7 mouse cellular contexts compared by ENCODE assay signal in genomic region chr8:88369221-88369620, GRCm38 (mm10). TPM values are rescaled to one million over a fixed set of nuclear protein-coding genes. Genes with fewer than 3 reads are reported as not detected.
DNase-seq lines count a peak whose midpoint lies in the region; ATAC-seq lines count a peak whose summit lies in the region.

No protein-coding gene starts in this region.

- peaks cover 11% of the 10 kb centered on the region for H3K4me1 ChIP-seq in embryonic facial prominence, embryonic 10.5 days

- H3K27ac ChIP-seq in embryonic facial prominence, embryonic 10.5 days (replicated peaks): no peak overlapping the region

- H3K9me3 ChIP-seq in embryonic facial prominence, embryonic 10.5 days: no peaks in the 10 kb centered on the region

- no peaks in the 10 kb centered on the region for H3K36me3 ChIP-seq in embryonic facial prominence, embryonic 10.5 days (replicated peaks)

- ATAC-seq in megakaryocyte-erythroid progenitor cell, adult 5-6 weeks (replicated peaks; ENCODE audit: low FRiP score, low TSS enrichment, poor library complexity, severe bottlenecking): peak; percentile 75
- no peak for ATAC-seq in activated CD4-positive, CD25-positive, alpha-beta regulatory T cell, adult 4 months

- DNase-seq in testis, postnatal 10 days (ENCODE audit: low spot score): peak; percentile 51
- DNase-seq in testis, postnatal 14 days (ENCODE audit: low spot score): no peak
- peak; percentile 70 for DNase-seq in embryonic facial prominence, embryonic 10.5 days (ENCODE audit: low spot score)
- peak; percentile 71 for DNase-seq in kidney, postnatal 10 days
- no peak for DNase-seq in thymus, postnatal 0 days (ENCODE audit: low spot score)

- H3K4me3 ChIP-seq in embryonic facial prominence, embryonic 10.5 days: no peak overlapping the region

- peaks cover 3% of the 10 kb centered on the region; the same call in 1 of the 2 replicates for H3K27me3 ChIP-seq in embryonic facial prominence, embryonic 10.5 days (replicated peaks; ENCODE audit: low read depth, poor library complexity, severe bottlenecking)

- WGBS in embryonic facial prominence, embryonic 10.5 days: 15% methylated on average over 6 of the region's 6 CpGs

RNA-seq across cellular contexts. Expression of gene Brd7, which starts 7.2 kb away (rescaled TPM):
- polyA plus RNA-seq in embryonic facial prominence, embryonic 10.5 days (2016; fragmentation: Nextera tagmentation; extraction: Ambion mirVana): 86.5 and 88.8 TPM in 2 replicates
- total RNA-seq in megakaryocyte-erythroid progenitor cell, adult 5-6 weeks (2014; fragmentation: Nextera tagmentation): 79.1 and 115 TPM in 2 replicates
- total RNA-seq in megakaryocyte-erythroid progenitor cell, adult 5-6 weeks (2017): 106 and 134 TPM in 2 replicates
- polyA plus RNA-seq in activated CD4-positive, CD25-positive, alpha-beta regulatory T cell, adult 4 months (2017; shearing (Covaris generic)): 10 to 100 TPM; 43.8 to 57.1 TPM
- polyA plus RNA-seq in thymus, postnatal 0 days (2015; fragmentation: Nextera tagmentation; extraction: Ambion mirVana): 89.9 and 95.7 TPM in 2 replicates

Comparison
In these comparisons a context has a peak if more than half of its experiments do, and no peak if none do; other contexts are left out.
1. DNase-seq: peak in testis, postnatal 10 days (single experiment), embryonic facial prominence, embryonic 10.5 days (single experiment) and kidney, postnatal 10 days (single experiment); none in testis, postnatal 14 days (single experiment) and thymus, postnatal 0 days (single experiment).